Mouse (Mus musculus) kidney, adult 10 weeks (tissue): ENCODE results near the gene Mrpl24. TPM values are rescaled to one million over a fixed set of nuclear protein-coding genes. Genes with fewer than 3 reads are reported as not detected.

Experiments
- polyA plus RNA-seq: library from polyadenylated mRNA; stranded (reverse); fragments of 350-450 nt; fragmentation: Illumina TruSeq; extraction: RNeasy Lipid Tissue Mini Kit (QIAGEN cat#74804); gene quantifications from one replicate; pipeline ENCODE4 v1.2.3, GENCODE M21; 2014; ENCODE audit warnings: low read depth, low replicate concordance

Mrpl24 gene
- polyA plus RNA-seq, result 80.9 TPM

GRCm38 (mm10) chr3:87919336-87920108, at the start of gene Mrpl24:
Gene Mrpl24 (plus strand): TSS chr3:87919506.

DNA sequence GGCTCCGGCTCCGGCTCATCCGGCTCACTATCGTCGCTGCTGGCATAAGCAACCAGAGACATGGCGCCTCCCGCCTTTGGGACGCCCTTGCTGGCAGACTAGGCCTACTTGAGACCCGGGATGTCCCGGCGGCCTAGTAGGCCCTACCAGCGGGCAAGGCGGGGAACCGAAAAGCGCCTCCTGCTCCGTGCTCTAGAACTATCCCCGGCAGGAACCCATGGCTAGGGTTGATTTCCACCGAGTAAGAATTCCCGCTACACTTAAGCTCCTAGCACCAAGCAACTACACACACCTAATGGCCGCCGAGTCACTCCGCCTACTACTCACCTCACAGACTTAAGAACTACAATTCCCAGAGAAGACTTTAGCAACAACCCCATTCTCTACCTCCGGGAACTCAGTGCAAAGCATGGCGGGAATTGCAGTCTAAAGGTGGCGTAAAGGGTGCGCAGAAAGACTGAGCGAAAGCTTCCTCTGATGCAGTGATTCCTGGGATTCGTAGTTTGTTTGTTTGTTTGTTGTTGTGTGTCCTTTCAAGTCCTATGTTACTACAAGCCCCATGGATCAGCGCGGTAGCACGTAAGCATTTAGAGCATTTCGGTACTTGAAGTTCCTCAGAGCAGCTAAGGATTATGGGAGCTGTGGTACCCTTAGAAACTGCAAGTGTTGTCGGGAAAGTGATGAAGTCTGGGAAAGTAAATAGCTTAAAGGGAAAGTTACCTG, 33.9 kb upstream of the Mrpl24 start, which contains the start of gene Prcc:
Gene Prcc, minus strand, starts transcription at position 328 of the 723 bp plus-strand sequence.

GRCm38 (mm10) chr3:87905880-87906485, 13.3 kb upstream of the Mrpl24 start, which contains the start of gene Hdgf:
Gene Hdgf (plus strand): TSS chr3:87906321.

GRCm38 (mm10) chr3:87930078-87930795, 10.9 kb downstream of the Mrpl24 start, which contains the start of the genes Isg20l2 and Rrnad1:
Gene Isg20l2 (plus strand): TSS chr3:87930314.
Gene Rrnad1 (minus strand): TSS chr3:87930717.

GRCm38 (mm10) chr3:87948378-87949265, 29.3 kb downstream of the Mrpl24 start, which contains the start of gene Crabp2:
Gene Crabp2 (plus strand): TSS chr3:87948666.

DNA sequence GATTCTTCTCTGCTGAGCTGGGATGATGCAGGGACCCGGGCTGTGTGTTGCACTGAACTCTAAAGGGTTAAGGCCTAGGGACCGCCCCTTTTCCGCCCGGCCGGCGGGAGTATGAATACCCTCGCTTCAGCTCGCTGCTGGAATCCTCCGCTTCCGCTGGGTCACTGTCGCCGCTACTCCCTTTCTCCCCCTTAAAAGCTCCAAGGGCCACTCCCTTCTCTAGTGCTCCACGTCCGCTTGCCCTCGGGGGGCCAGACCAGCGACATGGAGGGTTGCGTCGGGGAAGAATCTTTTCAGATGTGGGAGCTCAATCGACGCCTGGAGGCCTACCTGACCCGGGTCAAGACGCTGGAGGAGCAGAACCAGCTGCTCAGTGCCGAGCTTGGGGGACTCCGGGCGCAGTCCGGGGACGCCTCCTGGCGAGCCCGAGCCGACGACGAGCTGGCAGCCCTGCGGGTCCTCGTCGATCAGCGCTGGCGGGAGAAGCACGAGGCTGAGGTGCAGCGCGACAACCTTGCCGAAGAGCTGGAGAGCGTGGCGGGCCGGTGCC, 51.7 kb downstream of the Mrpl24 start, which contains the start of gene Nes:
Gene Nes, plus strand, starts transcription at position 140 of the 550 bp plus-strand sequence.

Other genes starting within 250 kb of the Mrpl24 start
- not detected for gene Lrrc71, start 170.9 kb upstream of the Mrpl24 start, polyA plus RNA-seq
- not detected for gene Ntrk1, start 124.3 kb upstream of the Mrpl24 start, polyA plus RNA-seq
- 1.1 TPM for gene Insrr, start 122.6 kb upstream of the Mrpl24 start, polyA plus RNA-seq
- gene Pear1, start 95.2 kb upstream of the Mrpl24 start, polyA plus RNA-seq, result 0.89 TPM
- gene Sh2d2a, start 72.8 kb upstream of the Mrpl24 start, polyA plus RNA-seq, result not detected
- gene Prcc, start 33.9 kb upstream of the Mrpl24 start, polyA plus RNA-seq, result 3.1 TPM
- gene Hdgf, start 13.2 kb upstream of the Mrpl24 start, polyA plus RNA-seq, result 129 TPM
- gene Isg20l2, start 10.8 kb downstream of the Mrpl24 start, polyA plus RNA-seq, result 16.4 TPM
- gene Rrnad1, start 11.2 kb downstream of the Mrpl24 start, polyA plus RNA-seq, result 4.0 TPM
- not detected for gene Crabp2, start 29.2 kb downstream of the Mrpl24 start, polyA plus RNA-seq
- 14.6 TPM for gene Nes, start 51.6 kb downstream of the Mrpl24 start, polyA plus RNA-seq
- not detected for gene Bcan, start 80.7 kb downstream of the Mrpl24 start, polyA plus RNA-seq
- not detected for gene Hapln2, start 108.1 kb downstream of the Mrpl24 start, polyA plus RNA-seq
- 5.6 TPM for gene Gpatch4, start 123.6 kb downstream of the Mrpl24 start, polyA plus RNA-seq
- gene Naxe, start 139.0 kb downstream of the Mrpl24 start, polyA plus RNA-seq, result 26.2 TPM
- gene Ttc24, start 158.8 kb downstream of the Mrpl24 start, polyA plus RNA-seq, result not detected
- gene Iqgap3, start 162.5 kb downstream of the Mrpl24 start, polyA plus RNA-seq, result not detected
- 5.2 TPM for gene Mef2d, start 222.9 kb downstream of the Mrpl24 start, polyA plus RNA-seq